Mouse (Mus musculus): ENCODE results near the gene Srprb.

Srprb gene

DNA sequence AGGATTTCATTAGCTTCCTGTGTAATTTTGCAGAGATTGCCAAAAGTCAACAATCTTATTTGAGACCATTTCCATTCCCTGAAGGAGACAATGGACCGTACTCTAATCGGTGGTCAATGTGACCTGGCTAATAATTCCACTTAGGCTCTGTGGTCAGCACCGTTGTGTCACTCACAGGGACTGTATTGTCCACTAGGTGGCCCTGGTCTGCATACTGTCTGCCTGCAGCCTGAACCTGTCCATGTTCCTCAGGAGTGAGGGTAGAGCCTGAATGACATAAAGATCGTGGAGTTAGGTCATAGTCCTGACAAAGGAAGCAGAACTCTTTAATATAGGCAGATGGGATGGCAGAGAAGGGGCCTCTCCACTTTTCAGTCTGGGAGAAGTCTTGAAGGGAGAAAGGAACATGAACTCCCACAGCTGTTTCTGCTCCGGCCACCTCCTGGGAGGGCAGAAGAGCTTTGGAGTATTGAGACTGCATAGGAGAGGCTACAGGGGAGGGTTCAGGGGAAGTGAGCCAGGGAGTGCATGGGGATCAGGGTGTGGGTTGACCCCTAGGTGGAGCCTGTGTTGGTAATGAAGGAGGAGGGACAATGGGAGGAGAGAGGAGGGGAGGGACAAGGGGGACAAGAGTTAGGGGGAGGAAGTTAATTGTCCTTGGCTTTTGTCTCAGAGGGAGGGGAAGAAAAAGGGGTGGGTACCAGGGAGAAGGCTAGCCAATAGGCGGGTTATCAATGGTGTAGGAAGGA, 27.0 kb downstream of the Srprb start:
- ChIA-PET CTCF (interaction anchor here in 1 of 4 experiments (1.4 kb wide), 2 partner anchors 62 to 83 kb away, joined by 6 read pairs; no protein-coding TSS in a partner anchor), POLR2A (interaction anchor here in 3 of 4 experiments (1.0 to 2.4 kb wide), 7 partner anchors 10 to 487 kb away, joined by 3 to 7 read pairs (median 3); no protein-coding TSS in a partner anchor)

DNA sequence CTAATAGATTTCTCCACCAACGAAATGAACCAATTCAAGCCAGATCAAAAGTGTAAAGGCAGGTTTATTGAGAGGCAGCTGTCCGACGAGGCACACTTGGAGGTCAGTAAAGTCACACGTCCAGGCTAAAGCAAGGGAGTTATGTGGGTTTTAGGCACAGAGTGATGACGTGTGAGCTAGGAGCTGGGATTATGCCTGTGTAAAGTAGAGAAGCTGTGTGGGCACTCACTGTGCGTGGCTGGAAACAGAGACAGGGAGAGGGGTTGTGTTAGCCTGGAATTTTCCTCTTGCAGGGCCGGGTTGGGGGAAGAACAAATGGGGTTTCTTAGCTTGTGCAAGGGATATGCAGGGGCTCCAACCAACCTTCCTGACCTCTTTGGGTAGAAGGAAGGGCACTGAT, 33.2 kb downstream of the Srprb start:
- CTCF ChIA-PET, result interaction anchor here in 2 of 4 experiments (0.6 to 1.7 kb wide), 2 partner anchors 12 to 219 kb away, joined by 6 to 10 read pairs; no protein-coding TSS in a partner anchor
- POLR2A ChIA-PET, result interaction anchor here in 2 of 4 experiments (0.7 to 2.3 kb wide), 5 partner anchors 10 to 56 kb away, joined by 3 to 6 read pairs (median 5); no protein-coding TSS in a partner anchor

- ChIA-PET POLR2A (interaction anchor here in 2 of 4 experiments (0.7 to 2.3 kb wide), 5 partner anchors 9 to 55 kb away, joined by 3 to 6 read pairs (median 5); no protein-coding TSS in a partner anchor), CTCF (interaction anchor here in 2 of 4 experiments (0.6 to 1.7 kb wide), 2 partner anchors 13 to 219 kb away, joined by 6 to 10 read pairs; no protein-coding TSS in a partner anchor)
These were observed 33.9 kb downstream of the Srprb start for GRCm38 (mm10) chr9:103168046-103168445.

- ChIA-PET CTCF (interaction anchor here in 1 of 4 experiments (1.0 kb wide), 1 partner anchor 44 kb away, joined by 3 read pairs; no protein-coding TSS in a partner anchor), POLR2A (interaction anchor here (0.5 to 1.8 kb wide), 9 partner anchors 7 to 370 kb away, joined by 3 to 5 read pairs (median 3); no protein-coding TSS in a partner anchor)
These were observed 38.1 kb downstream of the Srprb start for GRCm38 (mm10) chr9:103163806-103164205.

- POLR2A ChIA-PET, result interaction anchor here in 1 of 4 experiments (2.0 kb wide), 1 partner anchor 15 kb away, joined by 7 read pairs; no protein-coding TSS in a partner anchor
- CTCF ChIA-PET, result interaction anchor here in 1 of 4 experiments (0.6 kb wide), 1 partner anchor 53 kb away, joined by 3 read pairs; no protein-coding TSS in a partner anchor
These were observed 46.8 kb downstream of the Srprb start for GRCm38 (mm10) chr9:103155158-103155557.

DNA sequence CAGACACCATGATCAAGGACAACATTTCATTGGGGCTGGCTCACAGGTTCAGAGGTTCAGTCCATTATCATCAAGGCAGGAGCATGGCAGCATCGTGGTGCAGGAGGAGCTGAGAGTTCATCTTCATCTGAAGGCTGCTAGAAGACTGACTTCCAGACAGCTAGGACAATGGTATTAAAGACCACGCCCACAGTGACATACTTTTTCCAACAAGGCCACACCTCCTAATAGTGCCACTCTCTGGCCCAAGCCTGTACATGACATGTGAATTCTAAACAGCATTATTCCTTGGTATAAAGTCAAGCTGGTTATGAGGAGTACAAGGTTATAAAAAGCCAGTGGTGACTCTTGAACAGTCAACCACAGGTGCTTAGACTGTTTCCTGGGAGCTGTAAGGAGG, 47.4 kb downstream of the Srprb start:
- CTCF ChIA-PET, result interaction anchor here in 2 of 4 experiments (0.5 to 0.6 kb wide), 2 partner anchors 54 to 193 kb away, joined by 3 read pairs; no protein-coding TSS in a partner anchor
- POLR2A ChIA-PET, result interaction anchor here in 1 of 4 experiments (0.6 to 0.8 kb wide), 2 partner anchors 14 to 182 kb away, joined by 3 read pairs; no protein-coding TSS in a partner anchor

DNA sequence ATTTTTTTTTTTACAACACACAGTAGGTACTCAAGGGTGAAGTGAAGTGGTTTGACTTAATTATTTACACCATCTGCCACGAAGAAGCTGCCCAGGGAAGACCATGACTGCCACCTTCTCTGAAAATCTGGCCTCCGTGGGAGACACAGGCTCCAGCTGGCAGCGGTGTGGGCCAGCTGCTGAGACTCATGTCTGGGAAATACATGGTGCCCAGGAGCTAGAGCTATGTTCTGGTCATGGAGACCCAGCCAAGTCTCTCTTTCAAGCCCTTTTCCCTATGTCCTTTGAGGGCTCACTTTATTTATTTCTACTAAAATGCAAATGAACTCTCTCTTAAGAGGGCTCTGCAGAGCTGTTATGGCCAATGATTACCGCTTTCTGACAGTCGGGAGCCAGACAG, 48.7 kb downstream of the Srprb start:
- POLR2A ChIA-PET, result interaction anchor here in 2 of 4 experiments (0.6 to 1.1 kb wide), 4 partner anchors 12 to 402 kb away, joined by 3 to 6 read pairs (median 4); no protein-coding TSS in a partner anchor
- CTCF ChIA-PET, result interaction anchor here in 1 of 4 experiments (0.6 kb wide), 1 partner anchor 61 kb away, joined by 4 read pairs; no protein-coding TSS in a partner anchor

DNA sequence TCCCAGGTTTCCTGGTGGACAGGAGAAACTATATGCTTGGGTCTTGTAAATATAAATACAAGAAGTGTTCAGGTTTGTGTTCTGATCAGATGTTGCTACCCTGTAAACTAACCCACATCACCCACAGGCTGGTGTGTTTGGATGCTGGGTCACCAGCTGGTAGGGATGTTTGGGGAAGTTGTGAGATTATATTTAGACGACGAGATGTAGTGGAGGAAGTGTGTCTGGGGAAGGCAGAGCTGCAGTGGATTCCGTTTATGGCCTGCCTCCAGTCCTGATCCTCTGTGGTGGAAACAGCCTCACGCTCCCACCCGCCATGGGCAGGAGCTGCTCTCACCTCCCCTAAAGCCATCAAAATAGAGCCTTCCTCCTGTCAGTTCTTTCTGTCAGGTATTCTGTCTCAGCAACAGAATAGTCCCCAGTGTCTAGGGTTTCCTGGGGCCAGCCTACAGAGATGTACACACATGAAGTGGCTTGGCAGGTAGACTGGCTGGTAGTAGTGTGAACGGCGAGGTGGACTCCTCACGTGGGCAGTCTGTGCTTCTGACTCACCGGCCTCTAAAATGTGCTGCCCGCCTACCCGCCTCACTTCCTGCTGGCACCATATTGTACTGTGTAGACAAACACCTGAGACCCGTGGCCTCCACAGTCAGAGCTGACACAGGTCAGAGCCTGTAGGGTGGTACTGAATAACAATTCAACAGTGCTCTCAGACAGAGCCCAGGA, 52.7 kb downstream of the Srprb start:
- POLR2A ChIA-PET, result interaction anchor here (0.5 to 6.1 kb wide), 7 partner anchors 10 to 459 kb away, joined by 3 to 82 read pairs (median 3); no protein-coding TSS in a partner anchor
- CTCF ChIA-PET, result interaction anchor here in 2 of 4 experiments (0.6 kb wide), 2 partner anchors 9 to 191 kb away, joined by 3 read pairs; no protein-coding TSS in a partner anchor

DNA sequence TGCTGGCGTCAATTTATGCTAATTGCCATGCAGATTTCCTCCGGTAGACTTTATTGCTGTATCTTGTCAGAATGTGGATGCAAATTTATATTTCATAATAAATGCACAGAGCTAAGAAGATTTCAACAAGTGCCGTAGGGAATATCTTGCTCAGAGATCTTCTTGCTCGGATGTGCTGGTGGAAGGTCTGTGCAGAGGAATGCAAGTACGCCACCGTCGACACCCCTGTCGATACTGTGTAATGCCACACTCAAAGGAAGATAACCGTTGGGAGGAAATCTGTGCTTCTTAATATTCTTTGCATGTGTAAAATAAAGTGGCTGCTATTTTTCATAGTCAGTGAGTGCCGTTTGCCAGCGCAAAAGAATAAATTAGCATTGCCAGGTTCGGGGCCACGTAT, 54.8 kb downstream of the Srprb start:
- CTCF ChIA-PET, result interaction anchor here in 1 of 4 experiments (1.7 kb wide), 1 partner anchor 61 kb away, joined by 4 read pairs; no protein-coding TSS in a partner anchor
- POLR2A ChIA-PET, result interaction anchor here in 3 of 4 experiments (0.6 to 6.1 kb wide), 23 partner anchors 9 to 1328 kb away, joined by 3 to 82 read pairs (median 4); partner anchors contain the start of genes 1300017J02Rik (in 1 of the 3), Rab6b (in 1 of the 3) and Topbp1 (in 1 of the 3)

DNA sequence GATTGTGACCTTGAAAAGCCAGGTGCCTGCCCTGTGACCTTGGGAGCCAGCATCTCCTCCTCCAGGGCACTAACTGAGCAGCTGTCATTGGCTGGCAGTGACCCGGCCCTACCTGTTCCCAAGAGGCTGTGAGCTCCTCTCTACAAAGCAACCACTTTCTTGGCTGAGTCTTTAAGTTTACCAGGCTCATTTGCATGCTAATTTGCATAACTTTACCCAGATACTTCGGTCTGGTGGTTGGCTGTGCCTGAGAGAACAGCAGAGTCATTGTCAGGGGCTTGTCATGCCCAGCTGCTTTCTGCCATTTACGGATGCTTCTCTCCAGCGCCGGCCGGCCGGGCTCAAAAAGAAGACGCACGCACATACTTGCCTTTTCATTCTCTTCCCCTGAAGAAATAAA, 55.2 kb downstream of the Srprb start:
- ChIA-PET CTCF (interaction anchor here in 2 of 4 experiments (0.8 to 1.7 kb wide), 2 partner anchors 11 to 61 kb away, joined by 4 to 5 read pairs; no protein-coding TSS in a partner anchor), POLR2A (interaction anchor here in 3 of 4 experiments (0.6 to 6.1 kb wide), 23 partner anchors 10 to 561 kb away, joined by 3 to 82 read pairs (median 4); partner anchors contain the start of genes 1300017J02Rik (in 1 of the 3), Rab6b (in 1 of the 3) and Topbp1 (in 1 of the 3))

DNA sequence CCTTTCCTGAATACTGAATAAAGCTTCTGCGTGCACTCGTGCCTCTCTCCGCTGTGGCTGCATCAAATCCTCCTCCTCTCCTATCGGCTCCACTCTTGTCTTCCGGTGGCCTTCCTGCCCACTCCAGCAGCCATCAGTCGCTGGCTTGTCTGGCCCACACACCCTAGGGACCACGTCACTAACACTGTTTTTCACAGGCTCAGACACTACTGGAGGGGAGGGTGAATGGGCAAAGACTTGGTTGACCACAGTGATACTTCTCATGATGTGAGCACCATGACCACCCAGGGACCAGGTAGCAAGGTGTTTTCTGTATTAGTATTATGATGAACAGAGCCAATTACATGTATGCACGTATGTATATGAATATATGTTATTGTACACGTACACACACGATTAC, 55.7 kb downstream of the Srprb start:
- ChIA-PET CTCF (interaction anchor here in 2 of 4 experiments (0.8 to 1.7 kb wide), 2 partner anchors 11 to 61 kb away, joined by 4 to 5 read pairs; no protein-coding TSS in a partner anchor), POLR2A (interaction anchor here in 3 of 4 experiments (0.6 to 6.1 kb wide), 23 partner anchors 10 to 560 kb away, joined by 3 to 82 read pairs (median 4); partner anchors contain the start of genes 1300017J02Rik (in 1 of the 3), Rab6b (in 1 of the 3) and Topbp1 (in 1 of the 3))

- ChIA-PET CTCF (interaction anchor here in 1 of 4 experiments (1.7 kb wide), 1 partner anchor 62 kb away, joined by 4 read pairs; no protein-coding TSS in a partner anchor), POLR2A (interaction anchor here in 3 of 4 experiments (0.5 to 6.1 kb wide), 11 partner anchors 10 to 145 kb away, joined by 3 to 82 read pairs (median 3); no protein-coding TSS in a partner anchor)
These were observed 56.6 kb downstream of the Srprb start for GRCm38 (mm10) chr9:103145351-103145750.

- ChIA-PET POLR2A (interaction anchor here in 2 of 4 experiments (0.7 to 6.1 kb wide), 3 partner anchors 8 to 53 kb away, joined by 3 to 82 read pairs (median 4); no protein-coding TSS in a partner anchor), CTCF (interaction anchor here in 2 of 4 experiments (0.6 to 0.9 kb wide), 3 partner anchors 18 to 51 kb away, joined by 3 to 6 read pairs (median 3); no protein-coding TSS in a partner anchor)
These were observed 58.1 kb downstream of the Srprb start for GRCm38 (mm10) chr9:103143881-103144280.

DNA sequence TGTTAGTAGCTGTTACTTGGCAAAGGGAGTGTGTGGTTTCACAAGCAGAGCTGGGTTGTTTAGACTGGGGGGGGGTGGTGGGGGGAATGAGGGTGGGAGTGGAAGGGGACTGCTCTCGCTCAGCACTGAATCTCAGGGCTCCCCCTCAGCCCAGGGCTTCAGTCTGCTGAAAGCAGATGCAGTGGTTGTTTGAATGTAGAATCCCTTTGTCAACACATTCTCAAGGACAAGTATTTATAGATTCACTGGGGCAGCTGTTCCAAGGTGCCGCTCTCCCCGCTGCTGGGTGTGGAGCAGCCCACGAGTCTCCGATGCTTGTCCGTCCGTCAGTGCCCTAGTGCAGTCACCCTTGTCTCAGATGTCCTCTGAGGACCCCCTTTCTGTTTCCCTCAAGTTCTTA, 60.7 kb downstream of the Srprb start:
- ChIA-PET POLR2A (interaction anchor here in 3 of 4 experiments (0.6 to 2.4 kb wide), 7 partner anchors 9 to 207 kb away, joined by 3 to 12 read pairs (median 4); no protein-coding TSS in a partner anchor), CTCF (interaction anchor here in 2 of 4 experiments (0.5 to 0.6 kb wide), 2 partner anchors 65 to 66 kb away, joined by 6 to 8 read pairs; no protein-coding TSS in a partner anchor)

DNA sequence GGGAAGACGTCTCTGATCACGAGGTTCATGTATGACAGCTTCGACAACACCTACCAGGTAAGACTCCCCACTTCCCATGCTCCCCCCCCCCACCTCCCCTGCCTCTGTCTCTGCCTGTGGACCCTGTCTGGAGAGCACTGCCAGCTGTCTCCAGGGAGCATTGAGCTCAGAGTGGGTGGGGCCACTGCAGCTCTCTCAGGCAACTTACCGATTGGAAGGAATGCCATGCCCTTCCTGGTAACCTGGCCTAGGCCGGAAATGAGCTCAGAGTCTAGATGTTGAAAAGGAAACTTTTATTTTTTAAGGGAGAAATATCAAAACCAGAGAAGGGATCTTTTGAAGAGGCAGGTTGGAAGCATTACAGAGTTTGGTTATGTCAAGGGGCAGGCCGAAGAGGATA, 61.6 kb downstream of the Srprb start:
- POLR2A ChIA-PET, result interaction anchor here (0.6 to 2.4 kb wide), 12 partner anchors 8 to 165 kb away, joined by 3 to 12 read pairs (median 3); no protein-coding TSS in a partner anchor

DNA sequence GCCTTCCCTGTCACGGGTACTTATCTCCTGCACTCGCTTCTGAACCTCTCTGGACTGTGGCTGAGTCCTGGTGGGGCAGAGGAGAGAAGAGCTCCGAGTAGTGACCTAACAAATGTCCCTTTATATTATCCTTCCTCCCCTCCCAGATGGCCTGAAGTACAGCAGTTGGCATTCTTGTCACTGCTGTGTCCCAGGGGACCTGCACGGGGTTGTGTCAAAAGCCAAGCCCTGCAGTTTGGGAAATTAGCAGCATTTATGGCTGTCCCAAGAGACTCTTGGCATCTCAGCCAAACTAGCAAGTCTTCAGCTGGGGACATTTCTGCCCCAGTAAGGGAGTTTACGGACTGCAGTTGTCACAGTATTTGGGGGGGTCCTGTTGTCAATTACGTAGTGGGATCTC, 62.5 kb downstream of the Srprb start:
- ChIA-PET CTCF (no interaction called here), POLR2A (interaction anchor here in 2 of 4 experiments (1.2 to 8.3 kb wide), 6 partner anchors 7 to 40 kb away, joined by 3 to 82 read pairs (median 4); no protein-coding TSS in a partner anchor)

More for the DNA sequence above, 61.6 kb downstream of the Srprb start:
- CTCF ChIA-PET, result interaction anchor here in 3 of 4 experiments (0.6 to 0.9 kb wide), 6 partner anchors 8 to 44 kb away, joined by 3 to 10 read pairs (median 3); partner anchors contain the start of gene Rab6b (in 1 of the 3)

Measured in embryonic stem cell, embryonic (primary cell).